Mouse (Mus musculus): ENCODE results near the gene Cfap57. TPM values are rescaled to one million over a fixed set of nuclear protein-coding genes. Genes with fewer than 3 reads are reported as not detected.

Gene Cfap57
- polyA plus RNA-seq, 1 experiment from 2014 or later, result 0.42 TPM

GRCm38 (mm10) chr4:118537801-118538200 lies 82.8 kb downstream of the Cfap57 start:
- WGBS, result 38% methylated on average over 6 of the region's 6 CpGs
- Histone ChIP-seq H3K9me3 (replicated peaks; ENCODE audit: control insufficient read depth, low read length) (no peaks in the 10 kb centered on the region), H3K9ac (replicated peaks; ENCODE audit: low read length) (no peak overlapping the region), H3K4me3 (ENCODE audit: low read depth, low read length) (no peak overlapping the region), H3K27ac (replicated peaks; ENCODE audit: low read depth, low read length) (no peak overlapping the region), H3K4me2 (ENCODE audit: low read depth, low read length) (no peak overlapping the region), H3K36me3 (replicated peaks; ENCODE audit: control insufficient read depth, insufficient read depth, low read depth, low read length) (no peaks in the 10 kb centered on the region), H3K4me1 (ENCODE audit: control insufficient read depth, insufficient read depth, low read length) (no peaks in the 10 kb centered on the region), H3K27me3 (ENCODE audit: control insufficient read depth, insufficient read depth, low read length) (no peaks in the 10 kb centered on the region)
- DNase-seq (ENCODE audit: low spot score) (no peak), ATAC-seq (replicated peaks; ENCODE audit: insufficient number of reproducible peaks, low FRiP score, low TSS enrichment, low read depth) (no peak)

DNA sequence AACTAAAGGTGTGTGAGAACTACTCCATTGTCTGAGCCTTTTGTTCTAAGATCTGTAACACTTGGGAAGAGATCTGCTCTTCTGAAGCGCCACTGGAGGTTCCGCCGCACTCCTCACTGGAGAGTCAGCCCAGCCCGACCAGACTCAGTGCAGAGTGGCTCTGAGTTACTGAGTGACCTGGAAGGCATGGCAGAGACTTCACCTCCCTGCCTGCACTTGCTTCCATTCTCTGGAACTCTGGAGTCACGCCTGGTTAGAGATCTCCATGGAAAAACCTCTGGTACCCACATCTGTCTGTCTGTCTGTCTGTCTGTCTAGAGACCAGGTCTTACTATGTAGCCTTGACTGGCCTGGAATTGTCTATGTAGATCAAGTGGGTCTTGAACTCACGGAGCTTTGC lies 85.0 kb downstream of the Cfap57 start:
- ATAC-seq (replicated peaks; ENCODE audit: insufficient number of reproducible peaks, low FRiP score, low TSS enrichment, low read depth) (no peak), DNase-seq (ENCODE audit: low spot score) (no peak)
- H3K4me3 ChIP-seq (ENCODE audit: low read depth, low read length), result no peak overlapping the region
- no peak overlapping the region for H3K27ac ChIP-seq (replicated peaks; ENCODE audit: low read depth, low read length)
- no peaks in the 10 kb centered on the region for H3K36me3 ChIP-seq (replicated peaks; ENCODE audit: control insufficient read depth, insufficient read depth, low read depth, low read length)
- no peak overlapping the region for H3K4me2 ChIP-seq (ENCODE audit: low read depth, low read length)
- 81% methylated on average over 6 of the region's 6 CpGs for WGBS
- no peaks in the 10 kb centered on the region for H3K27me3 ChIP-seq (ENCODE audit: control insufficient read depth, insufficient read depth, low read length)
- H3K4me1 ChIP-seq (ENCODE audit: control insufficient read depth, insufficient read depth, low read length), result no peaks in the 10 kb centered on the region
- H3K9ac ChIP-seq (replicated peaks; ENCODE audit: low read length), result no peak overlapping the region
- no peaks in the 10 kb centered on the region for H3K9me3 ChIP-seq (replicated peaks; ENCODE audit: control insufficient read depth, low read length)

DNA sequence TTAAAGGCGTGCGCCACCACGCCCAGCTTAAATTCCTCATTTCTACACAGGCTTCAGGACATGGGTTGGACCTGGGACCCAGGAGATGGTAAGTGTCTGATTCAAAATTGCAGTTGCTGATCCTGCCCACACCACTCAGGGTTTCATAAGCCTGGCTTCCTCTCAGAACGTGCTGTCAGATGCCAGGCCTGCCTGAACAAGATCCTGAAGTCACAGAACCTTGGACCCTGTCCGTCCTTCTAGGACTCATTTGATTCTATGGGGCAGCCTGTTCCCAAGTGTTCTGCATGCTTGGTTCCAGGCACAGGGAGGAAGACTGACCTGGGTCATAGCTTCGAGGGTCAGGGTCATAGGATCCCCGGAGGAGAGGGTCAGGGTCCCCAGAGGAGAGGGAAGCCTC lies 87.0 kb downstream of the Cfap57 start:
- DNase-seq (ENCODE audit: low spot score) (no peak), ATAC-seq (replicated peaks; ENCODE audit: insufficient number of reproducible peaks, low FRiP score, low TSS enrichment, low read depth) (no peak)
- H3K27ac ChIP-seq (replicated peaks; ENCODE audit: low read depth, low read length), result no peak overlapping the region
- no peaks in the 10 kb centered on the region for H3K4me1 ChIP-seq (ENCODE audit: control insufficient read depth, insufficient read depth, low read length)
- no peak overlapping the region for H3K4me3 ChIP-seq (ENCODE audit: low read depth, low read length)
- no peak overlapping the region for H3K4me2 ChIP-seq (ENCODE audit: low read depth, low read length)
- H3K9ac ChIP-seq (replicated peaks; ENCODE audit: low read length), result no peak overlapping the region
- H3K27me3 ChIP-seq (ENCODE audit: control insufficient read depth, insufficient read depth, low read length), result no peaks in the 10 kb centered on the region
- H3K9me3 ChIP-seq (replicated peaks; ENCODE audit: control insufficient read depth, low read length), result no peaks in the 10 kb centered on the region
- H3K36me3 ChIP-seq (replicated peaks; ENCODE audit: control insufficient read depth, insufficient read depth, low read depth, low read length), result no peaks in the 10 kb centered on the region
- WGBS, result 79% methylated on average over 7 of the region's 7 CpGs

GRCm38 (mm10) chr4:118533156-118533555 lies 87.4 kb downstream of the Cfap57 start:
- H3K27me3 ChIP-seq (ENCODE audit: control insufficient read depth, insufficient read depth, low read length), result no peaks in the 10 kb centered on the region
- no peak for ATAC-seq (replicated peaks; ENCODE audit: insufficient number of reproducible peaks, low FRiP score, low TSS enrichment, low read depth)
- H3K9me3 ChIP-seq (replicated peaks; ENCODE audit: control insufficient read depth, low read length), result no peaks in the 10 kb centered on the region
- no peaks in the 10 kb centered on the region for H3K36me3 ChIP-seq (replicated peaks; ENCODE audit: control insufficient read depth, insufficient read depth, low read depth, low read length)
- no peak overlapping the region for H3K4me2 ChIP-seq (ENCODE audit: low read depth, low read length)
- no peak overlapping the region for H3K27ac ChIP-seq (replicated peaks; ENCODE audit: low read depth, low read length)
- WGBS, result 36% methylated on average over 3 of the region's 4 CpGs
- no peak for DNase-seq (ENCODE audit: low spot score)
- no peaks in the 10 kb centered on the region for H3K4me1 ChIP-seq (ENCODE audit: control insufficient read depth, insufficient read depth, low read length)
- no peak overlapping the region for H3K9ac ChIP-seq (replicated peaks; ENCODE audit: low read length)
- H3K4me3 ChIP-seq (ENCODE audit: low read depth, low read length), result no peak overlapping the region

GRCm38 (mm10) chr4:118532663-118533062 lies 87.9 kb downstream of the Cfap57 start:
- Histone ChIP-seq H3K9ac (replicated peaks; ENCODE audit: low read length) (no peak overlapping the region), H3K36me3 (replicated peaks; ENCODE audit: control insufficient read depth, insufficient read depth, low read depth, low read length) (no peaks in the 10 kb centered on the region), H3K27ac (replicated peaks; ENCODE audit: low read depth, low read length) (no peak overlapping the region), H3K4me2 (ENCODE audit: low read depth, low read length) (no peak overlapping the region), H3K4me1 (ENCODE audit: control insufficient read depth, insufficient read depth, low read length) (no peaks in the 10 kb centered on the region), H3K4me3 (ENCODE audit: low read depth, low read length) (no peak overlapping the region), H3K27me3 (ENCODE audit: control insufficient read depth, insufficient read depth, low read length) (no peaks in the 10 kb centered on the region), H3K9me3 (replicated peaks; ENCODE audit: control insufficient read depth, low read length) (no peaks in the 10 kb centered on the region)
- WGBS, result 78% methylated on average over 5 of the region's 5 CpGs
- no peak for ATAC-seq (replicated peaks; ENCODE audit: insufficient number of reproducible peaks, low FRiP score, low TSS enrichment, low read depth)
- no peak for DNase-seq (ENCODE audit: low spot score)

GRCm38 (mm10) chr4:118527720-118528119 lies 92.9 kb downstream of the Cfap57 start:
- ATAC-seq (replicated peaks; ENCODE audit: insufficient number of reproducible peaks, low FRiP score, low TSS enrichment, low read depth), result no peak

DNA sequence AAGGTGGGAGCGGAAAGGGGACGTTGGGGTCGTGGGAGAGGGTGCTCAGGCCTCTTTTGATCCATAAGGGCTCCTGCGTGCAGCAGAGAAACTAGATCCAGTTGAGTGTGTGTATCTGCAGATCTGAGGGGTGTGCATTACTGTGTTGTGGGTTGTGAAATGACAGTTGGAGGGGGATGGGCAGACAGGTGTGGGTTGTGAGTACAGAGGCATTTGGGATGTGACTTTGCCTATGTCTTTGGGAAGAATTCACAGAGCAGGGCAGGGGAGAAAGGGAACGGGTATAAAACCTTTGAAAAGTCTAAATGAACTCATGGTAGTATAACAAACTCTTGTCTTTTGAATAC lies 93.3 kb downstream of the Cfap57 start:
- 39% methylated on average over 5 of the region's 5 CpGs for WGBS
- no peak for ATAC-seq (replicated peaks; ENCODE audit: insufficient number of reproducible peaks, low FRiP score, low TSS enrichment, low read depth)
- Histone ChIP-seq H3K27me3 (ENCODE audit: control insufficient read depth, insufficient read depth, low read length) (no peaks in the 10 kb centered on the region), H3K36me3 (replicated peaks; ENCODE audit: control insufficient read depth, insufficient read depth, low read depth, low read length) (no peaks in the 10 kb centered on the region), H3K4me1 (ENCODE audit: control insufficient read depth, insufficient read depth, low read length) (no peaks in the 10 kb centered on the region), H3K9me3 (replicated peaks; ENCODE audit: control insufficient read depth, low read length) (no peaks in the 10 kb centered on the region), H3K4me2 (ENCODE audit: low read depth, low read length) (no peak overlapping the region), H3K9ac (replicated peaks; ENCODE audit: low read length) (no peak overlapping the region), H3K27ac (replicated peaks; ENCODE audit: low read depth, low read length) (no peak overlapping the region), H3K4me3 (ENCODE audit: low read depth, low read length) (0 out of 2 replicates have a peak overlapping the region, but pooled peaks have one; percentile 5)
- DNase-seq (ENCODE audit: low spot score), result no peak

More at GRCm38 (mm10) chr4:118527720-118528119, 92.9 kb downstream of the Cfap57 start:
- no peak for DNase-seq (ENCODE audit: low spot score)
- WGBS, result 76% methylated on average over 6 of the region's 6 CpGs
- H3K4me3 ChIP-seq (ENCODE audit: low read depth, low read length), result no peak overlapping the region
- H3K27me3 ChIP-seq (ENCODE audit: control insufficient read depth, insufficient read depth, low read length), result no peaks in the 10 kb centered on the region
- no peak overlapping the region for H3K27ac ChIP-seq (replicated peaks; ENCODE audit: low read depth, low read length)
- H3K4me2 ChIP-seq (ENCODE audit: low read depth, low read length), result no peak overlapping the region
- H3K36me3 ChIP-seq (replicated peaks; ENCODE audit: control insufficient read depth, insufficient read depth, low read depth, low read length), result no peaks in the 10 kb centered on the region
- H3K9ac ChIP-seq (replicated peaks; ENCODE audit: low read length), result no peak overlapping the region
- no peaks in the 10 kb centered on the region for H3K9me3 ChIP-seq (replicated peaks; ENCODE audit: control insufficient read depth, low read length)
- no peaks in the 10 kb centered on the region for H3K4me1 ChIP-seq (ENCODE audit: control insufficient read depth, insufficient read depth, low read length)

- no peak within 1 kb of the TSS for H3K27ac ChIP-seq (replicated peaks; ENCODE audit: low read depth, low read length)
- 40% methylated on average over 17 of the region's 17 CpGs for WGBS
Observed at GRCm38 (mm10) chr4:118526408-118527334, 93.9 kb downstream of the Cfap57 start, which contains the start of gene 2610528J11Rik. 2610528J11Rik (plus strand) TSS chr4:118526999.

More at GRCm38 (mm10) chr4:118526408-118527334, 93.9 kb downstream of the Cfap57 start, which contains the start of gene 2610528J11Rik:
- H3K9ac ChIP-seq (replicated peaks; ENCODE audit: low read length), result no peak within 1 kb of the TSS
- no peaks in the 10 kb centered on the region for H3K9me3 ChIP-seq (replicated peaks; ENCODE audit: control insufficient read depth, low read length)
- 0 out of 2 replicates have a peak within 1 kb of the TSS, but pooled peaks have one; percentile 5 for H3K4me3 ChIP-seq (ENCODE audit: low read depth, low read length)
- DNase-seq (ENCODE audit: low spot score), result peak; percentile 26
- no peaks in the 10 kb centered on the region for H3K27me3 ChIP-seq (ENCODE audit: control insufficient read depth, insufficient read depth, low read length)
- no peaks in the 10 kb centered on the region for H3K4me1 ChIP-seq (ENCODE audit: control insufficient read depth, insufficient read depth, low read length)
- no peaks in the 10 kb centered on the region for H3K36me3 ChIP-seq (replicated peaks; ENCODE audit: control insufficient read depth, insufficient read depth, low read depth, low read length)
- ATAC-seq (replicated peaks; ENCODE audit: insufficient number of reproducible peaks, low FRiP score, low TSS enrichment, low read depth), result no peak
- no peak within 1 kb of the TSS for H3K4me2 ChIP-seq (ENCODE audit: low read depth, low read length)
